Mouse (Mus musculus): Measurements from ENCODE around the gene Slc26a10. TPM values are rescaled to one million over a fixed set of nuclear protein-coding genes. Genes with fewer than 3 reads are reported as not detected.

Gene Slc26a10
- total RNA-seq (2023), result not detected

DNA sequence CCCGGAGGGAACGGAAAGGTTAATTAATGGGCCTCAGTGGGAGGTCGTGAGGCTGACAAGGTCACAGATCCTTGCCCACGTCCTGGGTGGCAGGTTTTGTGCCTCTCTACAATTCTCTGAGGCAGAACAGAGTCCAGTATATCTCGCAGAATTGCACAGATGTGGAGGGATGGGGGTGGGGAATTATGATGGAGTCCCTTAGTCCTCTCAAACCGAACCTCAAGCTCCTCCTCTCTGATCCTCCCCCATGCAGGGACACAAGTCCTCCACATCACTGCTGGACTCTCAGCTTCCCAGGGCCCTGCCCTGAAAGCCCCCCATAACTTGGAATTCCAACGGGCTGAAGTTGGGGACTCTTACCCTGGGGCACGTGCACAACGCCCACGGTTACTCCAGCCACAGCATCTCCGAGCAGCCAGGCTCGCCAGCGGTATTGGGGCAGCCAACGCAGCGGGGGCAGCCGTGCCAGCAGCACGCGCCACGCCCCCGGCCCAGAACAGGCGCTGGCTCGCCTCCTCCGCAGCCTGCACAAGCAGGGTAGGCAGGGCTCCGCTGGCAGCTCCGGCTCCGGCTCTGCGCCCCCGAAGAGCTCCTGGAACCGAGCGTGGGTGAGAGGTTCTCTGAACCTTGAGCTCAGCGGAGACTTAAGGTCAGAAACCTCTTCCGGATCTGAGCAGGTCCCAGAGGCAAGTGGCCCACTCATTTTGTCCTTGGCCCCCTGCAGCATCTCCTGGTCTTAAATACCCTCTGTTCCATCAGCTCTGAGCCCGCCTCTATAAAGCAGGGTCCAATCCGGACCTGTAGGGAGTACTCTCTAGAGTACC lies at the start of gene Slc26a10:
Gene Slc26a10 (minus strand): TSS at position 775 of the 824 bp plus-strand sequence.

DNA sequence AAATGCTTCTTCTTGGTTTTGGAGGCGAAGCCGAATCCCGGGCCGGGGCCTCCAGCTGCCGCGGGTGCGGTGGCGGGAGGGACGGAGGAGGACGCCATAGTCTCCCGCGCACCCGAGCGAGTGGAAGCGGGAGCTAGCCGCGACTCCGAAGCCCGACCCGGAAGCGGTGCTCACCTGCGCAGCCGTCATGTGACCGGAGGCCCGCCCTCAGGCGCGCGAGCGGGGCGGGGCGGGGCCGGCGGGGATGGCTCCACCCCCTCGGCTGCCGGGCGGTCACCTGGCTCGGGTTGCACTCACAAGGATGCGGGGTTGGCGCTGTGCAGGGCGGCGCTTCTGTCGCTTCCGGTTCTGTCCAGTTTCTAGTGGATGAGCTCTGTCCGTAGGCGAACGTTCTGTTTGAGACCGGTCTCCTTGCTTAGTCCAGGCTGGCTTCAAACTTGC lies 31.0 kb upstream of the Slc26a10 start, which contains the start of gene Pip4k2c:
Gene Pip4k2c (minus strand): TSS at position 172 of the 441 bp plus-strand sequence.

DNA sequence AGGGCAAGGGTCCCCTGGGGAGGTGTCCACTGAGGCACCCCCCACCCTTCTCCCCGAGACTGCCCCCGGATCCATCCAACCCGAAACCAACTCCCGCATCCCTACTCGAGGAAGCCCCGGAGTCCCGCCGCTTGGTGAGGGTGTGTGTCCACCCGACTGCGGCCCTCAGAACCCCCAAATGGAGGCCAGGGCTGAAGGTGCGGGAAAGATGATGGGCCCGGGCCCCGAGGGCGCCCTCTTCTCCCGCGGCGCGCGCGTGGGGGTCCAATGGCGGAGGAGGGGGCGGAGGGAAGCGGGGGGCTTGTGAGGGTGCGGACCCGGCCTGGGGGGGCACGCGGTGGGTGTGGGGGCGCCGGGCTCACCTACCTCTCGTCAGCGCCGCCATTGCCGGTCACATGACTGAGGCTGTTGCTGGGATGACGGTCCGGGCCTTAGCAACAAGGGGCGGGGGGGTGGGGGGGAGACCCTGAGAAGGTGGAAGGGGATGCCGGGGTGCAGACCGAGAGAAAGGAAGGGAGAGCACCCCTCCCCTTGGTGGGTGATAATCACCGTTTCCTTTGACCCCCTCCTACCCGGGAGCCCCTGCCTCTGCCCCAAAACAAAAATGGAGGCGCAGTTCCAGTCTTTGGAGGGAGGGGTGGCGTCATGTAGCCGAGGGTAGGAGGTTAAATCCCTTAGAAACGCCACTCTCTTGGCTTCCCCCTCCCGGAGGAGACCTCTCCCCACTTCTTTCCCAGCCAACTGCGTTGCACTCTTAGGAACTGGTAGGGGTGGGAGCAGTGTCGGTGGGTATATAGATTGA lies 15.1 kb upstream of the Slc26a10 start, which contains the start of gene Dtx3:
Gene Dtx3 (minus strand): TSS at position 401 of the 802 bp plus-strand sequence.

DNA sequence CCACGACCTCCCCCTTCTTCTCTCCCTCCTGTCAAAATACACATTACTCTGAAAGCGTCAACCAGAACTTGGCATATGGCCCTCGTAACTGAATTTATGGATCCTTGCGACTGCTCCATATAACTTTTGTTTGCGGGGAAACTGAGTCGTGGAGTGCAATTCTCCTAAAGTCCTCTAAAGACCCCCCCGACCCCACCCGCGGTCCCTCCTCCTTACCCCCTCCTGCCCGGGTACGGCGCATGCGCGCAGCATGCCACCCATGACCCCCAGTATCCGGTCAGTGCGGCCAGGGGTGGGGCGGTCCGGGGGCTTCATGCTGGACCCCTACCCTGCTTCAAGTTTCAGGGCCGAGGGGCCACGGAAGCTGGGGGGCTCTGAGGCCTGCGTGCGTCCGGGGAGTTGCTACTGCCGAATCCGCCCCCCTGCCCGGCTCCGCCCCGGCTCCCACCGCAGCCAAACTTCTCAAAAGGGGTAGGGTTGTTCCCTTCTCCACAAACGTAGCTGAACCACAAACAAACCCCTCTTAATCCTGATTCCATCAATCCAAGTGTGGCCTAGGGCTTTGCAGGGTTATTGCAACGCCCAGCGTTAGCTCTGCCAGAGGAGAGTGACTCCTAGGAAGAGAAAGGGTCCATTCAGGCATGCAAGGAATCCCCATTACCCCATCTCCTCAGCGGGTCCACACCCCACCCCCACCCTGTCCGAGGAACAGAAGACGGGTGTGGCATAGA lies 9.4 kb upstream of the Slc26a10 start, which contains the start of gene Arhgef25:
Gene Arhgef25 (minus strand): TSS at position 433 of the 731 bp plus-strand sequence.

DNA sequence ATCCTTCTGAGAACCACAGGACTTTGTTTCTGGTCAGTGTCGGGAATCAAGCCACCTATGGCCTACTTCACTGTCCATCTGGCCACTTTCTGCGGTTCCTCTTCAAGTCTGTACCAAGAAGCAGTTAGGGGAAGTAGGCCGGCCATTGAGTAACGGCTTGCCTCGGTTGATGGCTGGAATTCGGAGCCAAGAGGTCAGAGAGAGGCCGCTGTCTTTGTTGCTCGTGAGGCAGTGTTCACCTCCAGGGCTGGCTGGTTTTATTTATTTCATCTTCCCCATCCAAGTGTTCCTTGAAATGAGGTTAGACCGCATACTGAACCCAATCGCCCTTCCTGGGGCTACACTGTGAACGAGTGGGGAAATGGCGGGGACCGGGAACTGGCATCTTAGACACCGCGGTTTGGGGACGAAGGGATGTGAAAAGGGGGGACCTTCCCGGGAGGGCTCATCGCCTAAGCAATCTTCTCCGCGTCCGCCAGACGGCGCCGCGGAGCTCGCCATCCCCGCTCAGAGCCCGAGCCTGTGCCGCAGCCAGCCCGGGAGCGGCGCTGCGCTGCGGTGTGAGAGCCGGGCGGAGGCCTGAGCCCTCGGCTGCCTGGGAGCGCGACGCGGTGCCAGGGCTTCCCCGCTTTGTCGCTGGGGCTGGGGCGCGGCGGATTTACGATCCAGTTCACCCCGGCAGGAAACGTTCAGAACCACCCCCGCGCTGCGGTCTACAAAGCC lies 15.7 kb downstream of the Slc26a10 start, which contains the start of gene B4galnt1:
Gene B4galnt1 (plus strand): TSS at position 595 of the 723 bp plus-strand sequence.

Other genes starting within 250 kb of the Slc26a10 start
- 104 TPM for gene Ctdsp2, start 201.9 kb downstream of the Slc26a10 start, total RNA-seq (2023)
- gene Avil, start 179.9 kb downstream of the Slc26a10 start, total RNA-seq (2023), result 2.0 TPM
- gene Tsfm, start 149.8 kb downstream of the Slc26a10 start, total RNA-seq (2023), result 13.5 TPM
- 22.7 TPM for gene Mettl1, start 139.2 kb downstream of the Slc26a10 start, total RNA-seq (2023)
- gene Eef1akmt3, start 139.1 kb downstream of the Slc26a10 start, total RNA-seq (2023), result 0.53 TPM
- 0.67 TPM for gene Cyp27b1, start 132.4 kb downstream of the Slc26a10 start, total RNA-seq (2023)
- gene March9, start 120.5 kb downstream of the Slc26a10 start, total RNA-seq (2023), result 4.1 TPM
- 99.5 TPM for gene Cdk4, start 117.1 kb downstream of the Slc26a10 start, total RNA-seq (2023)
- gene Tspan31, start 110.4 kb downstream of the Slc26a10 start, total RNA-seq (2023), result 9.4 TPM
- 142 TPM for gene Agap2, start 105.4 kb downstream of the Slc26a10 start, total RNA-seq (2023)
- gene Os9, start 59.5 kb downstream of the Slc26a10 start, total RNA-seq (2023), result 91.1 TPM
- 563 TPM for gene B4galnt1, start 15.4 kb downstream of the Slc26a10 start, total RNA-seq (2023)
- not detected for gene Arhgef25, start 9.4 kb upstream of the Slc26a10 start, total RNA-seq (2023)
- gene Dtx3, start 15.1 kb upstream of the Slc26a10 start, total RNA-seq (2023), result 59.7 TPM
- 43.6 TPM for gene Pip4k2c, start 30.9 kb upstream of the Slc26a10 start, total RNA-seq (2023)
- gene Kif5a, start 82.7 kb upstream of the Slc26a10 start, total RNA-seq (2023), result 0.12 TPM
- gene Dctn2, start 85.7 kb upstream of the Slc26a10 start, total RNA-seq (2023), result 115 TPM
- 103 TPM for gene Mbd6, start 108.4 kb upstream of the Slc26a10 start, total RNA-seq (2023)
- 48.5 TPM for gene Mars, start 131.1 kb upstream of the Slc26a10 start, total RNA-seq (2023)
- 257 TPM for gene Arhgap9, start 141.3 kb upstream of the Slc26a10 start, total RNA-seq (2023)
- gene Gli1, start 161.3 kb upstream of the Slc26a10 start, total RNA-seq (2023), result 0.15 TPM
- gene Inhbe, start 173.8 kb upstream of the Slc26a10 start, total RNA-seq (2023), result not detected
- gene Inhbc, start 189.8 kb upstream of the Slc26a10 start, total RNA-seq (2023), result 0.29 TPM
- gene R3hdm2, start 199.7 kb upstream of the Slc26a10 start, total RNA-seq (2023), result 109 TPM

Data from CD4-positive naive resting alpha-beta T cell, adult 76 days (primary cell).